Mouse (Mus musculus): ENCODE results near the gene Lcor. TPM values are rescaled to one million over a fixed set of nuclear protein-coding genes. Genes with fewer than 3 reads are reported as not detected.

Lcor gene
- 24.2 TPM for polyA plus RNA-seq (2014; fragmentation: Illumina TruSeq; extraction: RNeasy Lipid Tissue Mini Kit (QIAGEN cat#74804); ENCODE audit: low replicate concordance)

DNA sequence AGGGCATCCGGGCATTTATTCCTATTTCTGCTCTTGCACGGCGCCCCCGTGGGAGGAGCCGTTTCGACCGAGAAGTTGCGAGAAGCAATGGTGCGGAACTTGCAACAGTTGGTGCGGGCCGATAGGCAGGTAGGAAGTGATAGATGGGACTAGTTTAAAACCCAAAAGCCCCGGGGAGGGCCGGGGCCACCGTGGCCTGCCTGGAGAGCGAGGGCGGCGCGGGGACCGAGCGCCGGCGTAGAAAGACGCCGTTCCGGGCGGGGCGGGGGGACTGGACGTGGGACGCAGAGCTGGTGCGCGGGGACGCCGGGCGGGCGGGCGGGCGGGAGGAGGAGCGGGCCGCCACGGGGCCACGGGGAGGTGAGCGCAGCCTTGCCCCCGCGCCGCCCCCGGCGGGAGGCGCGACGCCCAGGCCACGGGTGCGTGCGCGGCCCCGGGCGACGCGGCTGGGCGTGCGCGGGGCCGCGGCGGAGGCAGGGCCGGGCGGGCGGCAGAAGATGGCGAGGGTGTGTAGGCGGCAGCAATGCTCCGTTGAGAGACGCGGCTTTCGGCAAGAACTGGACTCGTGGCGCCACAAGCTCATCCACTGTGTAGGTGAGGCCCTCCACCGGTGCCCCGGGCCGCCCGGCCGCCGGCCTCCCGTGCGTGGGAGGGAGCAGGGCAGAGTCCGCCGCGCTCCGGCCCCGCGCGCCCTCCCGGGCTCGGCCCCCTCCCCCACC, at the start of gene Lcor:
Lcor (plus strand) TSS at position 448 of the 719 bp plus-strand sequence.

GRCm38 (mm10) chr19:41581706-41582420, 99.4 kb downstream of the Lcor start, which contains the start of gene Gm340:
Gene Gm340 (plus strand): TSS chr19:41582370.

Other genes with a start within 250 kb of the Lcor start
- 850 TPM for gene Tm9sf3, start 218.6 kb upstream of the Lcor start, polyA plus RNA-seq (2014; fragmentation: Illumina TruSeq; extraction: RNeasy Lipid Tissue Mini Kit (QIAGEN cat#74804); ENCODE audit: low replicate concordance)
- gene Pik3ap1, start 97.5 kb upstream of the Lcor start, polyA plus RNA-seq (2014; fragmentation: Illumina TruSeq; extraction: RNeasy Lipid Tissue Mini Kit (QIAGEN cat#74804); ENCODE audit: low replicate concordance) = 9.9 TPM
- 2.0 TPM for gene Gm340, start 99.7 kb downstream of the Lcor start, polyA plus RNA-seq (2014; fragmentation: Illumina TruSeq; extraction: RNeasy Lipid Tissue Mini Kit (QIAGEN cat#74804); ENCODE audit: low replicate concordance)

Measured in small intestine, adult 10 weeks (tissue).